ENCODE assay signal across 27 mouse cellular contexts in the genomic region with DNA sequence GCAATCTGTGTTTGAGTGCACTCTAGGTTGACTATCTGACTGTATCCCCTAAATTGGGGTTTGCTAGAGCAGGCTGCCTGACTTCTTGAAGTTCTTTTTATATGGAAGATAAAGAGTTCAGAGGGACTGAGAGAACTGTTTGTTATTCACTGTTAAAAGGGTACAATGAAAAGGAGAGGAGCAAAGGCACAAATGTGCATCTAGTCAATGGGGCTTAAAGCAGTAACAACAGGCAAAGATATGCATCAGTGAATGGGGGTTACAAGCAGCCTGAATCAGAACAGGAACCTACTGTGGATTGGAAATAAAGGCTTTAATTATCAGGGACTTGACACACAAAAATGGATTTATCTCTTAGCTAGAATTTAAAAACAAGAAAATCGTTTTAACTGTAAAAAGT.
DNase-seq lines count a peak whose midpoint lies in the region; ATAC-seq and TF ChIP-seq lines count a peak whose summit lies in the region.
"Had no signal": no experiment of that assay in that cellular context is flagged by ENCODE, and none has a peak within 500 bp of the region (broad histone marks: within the 10 kb centered on the region; RNA-seq: fewer than 3 reads in every experiment).

No protein-coding gene starts in this region.

- no peaks in the 10 kb centered on the region for H3K4me1 ChIP-seq in MEL (ENCODE audit: control insufficient read depth in 1 of 2, insufficient read depth in 2 of 2, low read length in 2 of 2)
- H3K4me1 ChIP-seq in heart, embryonic 10.5 days: no peaks in the 10 kb centered on the region
- H3K4me1 ChIP-seq: embryonic facial prominence, embryonic 13.5 days; embryonic facial prominence, embryonic 15.5 days; forebrain, embryonic 10.5 days; forebrain, embryonic 12.5 days had no signal

- no peak overlapping the region for H3K9ac ChIP-seq in MEL (ENCODE audit: control insufficient read depth, low read depth, low read length, poor library complexity, severe bottlenecking)
- H3K9ac ChIP-seq: embryonic facial prominence, embryonic 13.5 days; embryonic facial prominence, embryonic 15.5 days; forebrain, embryonic 12.5 days had no signal

- no peak overlapping the region for H3K27ac ChIP-seq in MEL (ENCODE audit: control insufficient read depth, low read depth, low read length)
- H3K27ac ChIP-seq in heart, embryonic 10.5 days: no peak overlapping the region
- H3K27ac ChIP-seq: embryonic facial prominence, embryonic 13.5 days; embryonic facial prominence, embryonic 15.5 days; forebrain, embryonic 10.5 days; forebrain, embryonic 12.5 days; gastrocnemius, adult 2 months had no signal

- no peak overlapping the region for H3K4me3 ChIP-seq in MEL (ENCODE audit: control insufficient read depth in 1 of 2, insufficient read depth in 1 of 2, low read depth in 2 of 2, low read length in 2 of 2)
- no peak overlapping the region for H3K4me3 ChIP-seq in heart, embryonic 10.5 days
- H3K4me3 ChIP-seq: embryonic facial prominence, embryonic 13.5 days; embryonic facial prominence, embryonic 15.5 days; erythroblast, embryonic 14.5 days; forebrain, embryonic 10.5 days; forebrain, embryonic 12.5 days; gastrocnemius, adult 2 months had no signal

- TF ChIP-seq RAD21 in MEL (IDR thresholded peaks at IDR 0.05; ENCODE audit: low read depth, low read length): no peak

- TF ChIP-seq EP300 in MEL (IDR thresholded peaks at IDR 0.05; ENCODE audit: low read depth in 1 of 2, low read length in 2 of 2): no peak

- no peaks in the 10 kb centered on the region for H3K9me3 ChIP-seq in MEL (replicated peaks; ENCODE audit: insufficient read depth, low read length)
- H3K9me3 ChIP-seq in heart, embryonic 10.5 days: no peaks in the 10 kb centered on the region
- H3K9me3 ChIP-seq: embryonic facial prominence, embryonic 13.5 days; embryonic facial prominence, embryonic 15.5 days; forebrain, embryonic 10.5 days; forebrain, embryonic 12.5 days; G1E had no signal

- no peak for ATAC-seq in inflammation-experienced regulatory T-cells, adult 6 months
- ATAC-seq: CD4-positive, CD25-positive, alpha-beta regulatory T cell, adult 4 months; forebrain, embryonic 14.5 days; forebrain, embryonic 16.5 days had no signal

- peak; percentile 5 for DNase-seq in embryo, embryonic 10 days (ENCODE audit: low spot score)
- no peak for DNase-seq in embryo, embryonic 10.5 days (ENCODE audit: low spot score)
- DNase-seq in ES-CJ7 (ENCODE audit: low read depth, low spot score) (peak; percentile 63), MEL (ENCODE audit: low read depth, low spot score) (no peak), ZHBTc4 (ENCODE audit: low read depth, low spot score) (peak; percentile 66)
- no peak for DNase-seq in cerebellum, adult 11-12 months
- DNase-seq in heart, embryonic 10.5 days (ENCODE audit: low spot score): no peak
- DNase-seq: adrenal gland, adult 2 months; adrenal gland, postnatal 25 days; B cell, adult 2 months; cerebellum, adult 18-20 months; cerebellum, adult 8-10 months; cerebellum, adult 9-11 months; cerebellum, postnatal 14 days; cerebellum, postnatal 36 days; gastrocnemius, adult 2 months had no signal

- no peak for TF ChIP-seq POLR2A in MEL (IDR thresholded peaks at IDR 0.05; ENCODE audit: control insufficient read depth in 1 of 2, insufficient read depth in 1 of 2, low read depth in 1 of 2, low read length in 2 of 2, poor library complexity in 1 of 2)

- no peaks in the 10 kb centered on the region for H3K79me2 ChIP-seq in MEL (ENCODE audit: control insufficient read depth, insufficient read depth, low read length, poor library complexity)

- no peaks in the 10 kb centered on the region for H3K36me3 ChIP-seq in MEL (ENCODE audit: control insufficient read depth in 1 of 2, insufficient read depth in 2 of 2, low read length in 2 of 2)
- no peaks in the 10 kb centered on the region for H3K36me3 ChIP-seq in heart, embryonic 10.5 days
- H3K36me3 ChIP-seq: embryonic facial prominence, embryonic 13.5 days; embryonic facial prominence, embryonic 15.5 days; forebrain, embryonic 10.5 days; forebrain, embryonic 12.5 days; G1E had no signal

- no peak for TF ChIP-seq CTCF in MEL (IDR thresholded peaks at IDR 0.05 in 2 of 3, conservative IDR thresholded peaks at IDR 0.05 in 1 of 3; ENCODE audit: control insufficient read depth in 1 of 3, insufficient read depth in 1 of 3, low read depth in 2 of 3, low read length in 3 of 3, poor library complexity in 1 of 3, severe bottlenecking in 1 of 3)

- no peaks in the 10 kb centered on the region for H3K27me3 ChIP-seq in MEL (ENCODE audit: control insufficient read depth in 1 of 2, insufficient read depth in 2 of 2, low read length in 2 of 2)
- H3K27me3 ChIP-seq in heart, embryonic 10.5 days (ENCODE audit: insufficient read depth, poor library complexity, severe bottlenecking): no peaks in the 10 kb centered on the region
- H3K27me3 ChIP-seq: CH12.LX; embryonic facial prominence, embryonic 13.5 days; embryonic facial prominence, embryonic 15.5 days; forebrain, embryonic 12.5 days had no signal

- 40% methylated on average over 1 of the region's 1 CpGs for WGBS in heart, embryonic 10.5 days

TF ChIP-seq in MEL, 35 proteins besides CTCF, POLR2A, EP300 and RAD21:
- no peak for TF ChIP-seq MAX (IDR thresholded peaks at IDR 0.05; ENCODE audit: low read length)
- no peak for TF ChIP-seq USF2 (IDR thresholded peaks at IDR 0.05; ENCODE audit: borderline replicate concordance in 1 of 2, insufficient read depth in 1 of 2, low read depth in 1 of 2, low read length in 2 of 2)
- no peak for TF ChIP-seq POLR2AphosphoS2 (IDR thresholded peaks at IDR 0.05; ENCODE audit: low read length)
- 0 out of 2 replicates have a peak, but pooled peaks have one; percentile 23 for TF ChIP-seq RCOR1 (IDR thresholded peaks at IDR 0.05; ENCODE audit: low read depth, low read length)

Comparison
In these comparisons a context has a peak if more than half of its experiments do, and no peak if none do; other contexts are left out.
1. DNase-seq: peak in embryo, embryonic 10 days (single experiment), ES-CJ7 (single experiment) and ZHBTc4 (single experiment); none in embryo, embryonic 10.5 days (single experiment), MEL (single experiment), cerebellum, adult 11-12 months (single experiment) and heart, embryonic 10.5 days (single experiment).